Mouse (Mus musculus): ENCODE results near the gene Ubl5.

- TF ChIP-seq TAL1 (IDR thresholded peaks at IDR 0.05; ENCODE audit: low read length) (no peak), GATA1 (IDR thresholded peaks at IDR 0.05; ENCODE audit: low read length) (no peak)
Measured at GRCm38 (mm10) chr9:20611976-20612375, 30.7 kb upstream of the Ubl5 start.
